Mouse (Mus musculus) neural tube, embryonic 15.5 days (tissue): ENCODE measurements around the gene Ttyh1. TPM values are rescaled to one million over a fixed set of nuclear protein-coding genes. Genes with fewer than 3 reads are reported as not detected.

Experiments used
- ATAC-seq: fragments of 200-750 bp; cut with Nextera tagmentation; 2 replicates; pipeline ENCODE4 v1.8.0; 2017; ENCODE audit warnings: mild to moderate bottlenecking, moderate TSS enrichment, moderate library complexity; ENCODE audit not compliant: low FRiP score
- H3K27ac ChIP-seq: fragments of 300-500 bp; sonication (generic); replicated peaks from 2 replicates; pipeline ENCODE4 v1.5.1; 2015; ENCODE audit warnings: mild to moderate bottlenecking, inconsistent platforms
- H3K27me3 ChIP-seq: fragments of 300-500 bp; sonication (generic); replicated peaks from 2 replicates; pipeline ENCODE4 v1.6.1; 2015; ENCODE audit warnings: inconsistent platforms
- H3K36me3 ChIP-seq: fragments of 300-500 bp; sonication (generic); 2 replicates; pipeline ENCODE4 v1.6.1; 2015; ENCODE audit warnings: inconsistent platforms
- H3K4me1 ChIP-seq: fragments of 300-500 bp; sonication (generic); 2 replicates; pipeline ENCODE4 v1.6.1; 2015; ENCODE audit warnings: inconsistent platforms
- H3K4me2 ChIP-seq: fragments of 300-500 bp; sonication (generic); 2 replicates; pipeline ENCODE4 v1.6.1; 2015; ENCODE audit warnings: inconsistent platforms, mild to moderate bottlenecking, moderate library complexity
- H3K4me3 ChIP-seq: fragments of 300-500 bp; sonication (generic); replicated peaks from 2 replicates; pipeline ENCODE4 v1.5.1; 2015; ENCODE audit warnings: mild to moderate bottlenecking, inconsistent platforms
- H3K9ac ChIP-seq: fragments of 300-500 bp; sonication (generic); replicated peaks from 2 replicates; pipeline ENCODE4 v1.6.1; 2015; ENCODE audit warnings: mild to moderate bottlenecking, inconsistent platforms
- H3K9me3 ChIP-seq: fragments of 300-500 bp; sonication (generic); replicated peaks from 2 replicates; pipeline ENCODE4 v1.6.1; 2016; ENCODE audit warnings: inconsistent platforms
- WGBS: fragments of 180-500 bp; shearing (Covaris S2); methylation state at CpG from one replicate; pipeline ENCODE4 v1.1.7; 2015; ENCODE audit warnings: mixed read lengths; 5-methylcytosine and 5-hydroxymethylcytosine counted together
- polyA plus RNA-seq: library from polyadenylated mRNA; unstranded; fragments of >200 nt; fragmentation: Nextera tagmentation; extraction: Ambion mirVana; gene quantifications from 2 replicates; pipeline ENCODE4 v1.2.1, GENCODE M21; 2015

The Ttyh1 gene
- polyA plus RNA-seq, 1 experiment from 2014 or later, result 155 TPM

GRCm38 (mm10) chr7:4091170-4091569 is 28.0 kb upstream of the Ttyh1 start:
- Histone ChIP-seq H3K27ac (no peak overlapping the region), H3K4me2 (no peak overlapping the region), H3K4me3 (no peak overlapping the region), H3K27me3 (no peaks in the 10 kb centered on the region), H3K36me3 (no peaks in the 10 kb centered on the region), H3K9ac (no peak overlapping the region), H3K4me1 (0 out of 2 replicates have a peak, but pooled peaks cover 3% of the 10 kb centered on the region), H3K9me3 (no peaks in the 10 kb centered on the region)
- no peak for ATAC-seq
- 48% methylated on average over 8 of the region's 8 CpGs for WGBS

DNA sequence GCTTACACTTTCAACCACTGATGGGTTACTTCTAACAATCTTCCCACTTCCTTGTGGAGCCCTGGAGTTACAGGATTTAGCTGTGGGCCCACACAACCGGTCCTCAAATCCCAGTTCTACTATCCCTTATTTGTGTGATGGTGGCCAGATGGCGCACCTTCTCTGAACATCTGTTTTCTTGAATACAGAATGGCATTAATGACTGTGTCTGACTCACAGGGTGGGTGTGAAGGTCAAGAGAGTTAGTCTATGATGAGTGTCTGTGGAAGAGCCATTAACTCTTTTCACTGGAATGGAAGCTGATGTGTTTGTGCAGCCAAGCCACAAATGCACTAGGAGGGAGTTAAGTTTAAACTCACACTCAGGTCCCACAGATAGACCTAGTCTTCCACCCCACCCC is 20.9 kb upstream of the Ttyh1 start:
- Histone ChIP-seq H3K4me3 (no peak overlapping the region), H3K9me3 (no peaks in the 10 kb centered on the region), H3K27ac (no peak overlapping the region), H3K9ac (no peak overlapping the region), H3K4me1 (no peaks in the 10 kb centered on the region), H3K36me3 (no peaks in the 10 kb centered on the region), H3K4me2 (no peak overlapping the region), H3K27me3 (no peaks in the 10 kb centered on the region)
- ATAC-seq, result no peak
- WGBS, result 70% methylated on average over 2 of the region's 2 CpGs

GRCm38 (mm10) chr7:4098832-4099231 is 20.4 kb upstream of the Ttyh1 start:
- H3K4me1 ChIP-seq, result no peaks in the 10 kb centered on the region
- H3K27ac ChIP-seq, result no peak overlapping the region
- no peaks in the 10 kb centered on the region for H3K36me3 ChIP-seq
- 91% methylated on average over 2 of the region's 2 CpGs for WGBS
- no peaks in the 10 kb centered on the region for H3K9me3 ChIP-seq
- no peak overlapping the region for H3K9ac ChIP-seq
- H3K4me3 ChIP-seq, result no peak overlapping the region
- no peaks in the 10 kb centered on the region for H3K27me3 ChIP-seq
- no peak for ATAC-seq
- H3K4me2 ChIP-seq, result no peak overlapping the region

- WGBS, result 90% methylated on average over 5 of the region's 5 CpGs
- H3K4me2 ChIP-seq, result no peak overlapping the region
Observed at GRCm38 (mm10) chr7:4101144-4101543, 18.1 kb upstream of the Ttyh1 start.

GRCm38 (mm10) chr7:4103411-4103810 is 15.8 kb upstream of the Ttyh1 start:
- H3K27me3 ChIP-seq, result no peaks in the 10 kb centered on the region
- no peak overlapping the region for H3K9ac ChIP-seq
- no peak overlapping the region for H3K4me2 ChIP-seq
- no peak overlapping the region for H3K4me3 ChIP-seq
- H3K36me3 ChIP-seq, result no peaks in the 10 kb centered on the region
- no peak for ATAC-seq
- no peak overlapping the region for H3K27ac ChIP-seq
- H3K4me1 ChIP-seq, result no peaks in the 10 kb centered on the region
- WGBS, result 12% methylated on average over 4 of the region's 4 CpGs
- no peaks in the 10 kb centered on the region for H3K9me3 ChIP-seq

More at GRCm38 (mm10) chr7:4101144-4101543, 18.1 kb upstream of the Ttyh1 start:
- no peak for ATAC-seq
- Histone ChIP-seq H3K27me3 (no peaks in the 10 kb centered on the region), H3K36me3 (no peaks in the 10 kb centered on the region), H3K4me3 (no peak overlapping the region), H3K9me3 (no peaks in the 10 kb centered on the region), H3K9ac (no peak overlapping the region), H3K4me1 (no peaks in the 10 kb centered on the region), H3K27ac (no peak overlapping the region)

- Histone ChIP-seq H3K4me2 (no peak overlapping the region), H3K9ac (no peak overlapping the region), H3K9me3 (no peaks in the 10 kb centered on the region), H3K27me3 (no peaks in the 10 kb centered on the region), H3K4me3 (no peak overlapping the region), H3K36me3 (no peaks in the 10 kb centered on the region), H3K27ac (no peak overlapping the region), H3K4me1 (no peaks in the 10 kb centered on the region)
- no peak for ATAC-seq
- WGBS, result 50% methylated on average over 3 of the region's 3 CpGs
Observed at GRCm38 (mm10) chr7:4111766-4112165, 7.4 kb upstream of the Ttyh1 start.

DNA sequence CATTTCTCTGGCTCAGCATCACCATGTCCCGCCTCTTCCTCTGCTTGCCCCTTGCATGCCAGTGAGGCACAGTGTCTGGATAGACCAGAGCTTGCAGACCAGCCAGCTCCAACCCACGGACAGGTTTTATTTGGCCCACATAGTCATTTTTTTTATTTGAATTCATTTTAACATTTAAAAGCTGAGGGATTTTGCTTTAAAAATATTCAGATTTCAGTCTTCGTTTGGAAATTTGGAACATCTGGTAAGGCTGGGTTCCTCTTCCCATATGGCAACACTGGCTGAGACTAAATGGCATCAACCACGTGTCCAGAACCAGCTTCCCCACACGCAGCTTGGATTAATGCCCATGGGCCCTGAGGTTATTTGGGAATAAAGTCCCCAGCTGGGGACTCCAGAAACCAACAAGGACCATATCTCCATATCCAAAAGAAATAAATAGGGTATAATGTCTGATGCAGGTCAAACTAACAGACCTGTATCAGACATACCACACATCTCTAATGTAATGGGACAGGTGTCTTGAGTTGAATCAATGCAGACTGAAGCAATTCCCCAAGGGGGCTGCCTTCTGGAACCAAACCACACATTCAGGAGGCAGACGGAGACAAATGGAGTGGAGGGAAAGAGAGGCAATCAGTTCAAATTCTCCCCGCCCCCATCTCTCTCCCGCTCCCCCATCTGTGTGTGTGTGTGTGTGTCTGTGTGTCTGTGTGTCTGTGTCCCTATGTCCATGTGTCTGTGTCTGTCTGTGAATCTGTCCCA is 2.0 kb upstream of the Ttyh1 start:
- Histone ChIP-seq H3K27ac (no peak overlapping the region), H3K9me3 (no peaks in the 10 kb centered on the region), H3K4me1 (peaks cover 24% of the 10 kb centered on the region), H3K4me2 (no peak overlapping the region), H3K9ac (no peak overlapping the region), H3K27me3 (no peaks in the 10 kb centered on the region), H3K4me3 (no peak overlapping the region), H3K36me3 (no peaks in the 10 kb centered on the region)
- no peak for ATAC-seq
- 56% methylated on average over 8 of the region's 8 CpGs for WGBS

DNA sequence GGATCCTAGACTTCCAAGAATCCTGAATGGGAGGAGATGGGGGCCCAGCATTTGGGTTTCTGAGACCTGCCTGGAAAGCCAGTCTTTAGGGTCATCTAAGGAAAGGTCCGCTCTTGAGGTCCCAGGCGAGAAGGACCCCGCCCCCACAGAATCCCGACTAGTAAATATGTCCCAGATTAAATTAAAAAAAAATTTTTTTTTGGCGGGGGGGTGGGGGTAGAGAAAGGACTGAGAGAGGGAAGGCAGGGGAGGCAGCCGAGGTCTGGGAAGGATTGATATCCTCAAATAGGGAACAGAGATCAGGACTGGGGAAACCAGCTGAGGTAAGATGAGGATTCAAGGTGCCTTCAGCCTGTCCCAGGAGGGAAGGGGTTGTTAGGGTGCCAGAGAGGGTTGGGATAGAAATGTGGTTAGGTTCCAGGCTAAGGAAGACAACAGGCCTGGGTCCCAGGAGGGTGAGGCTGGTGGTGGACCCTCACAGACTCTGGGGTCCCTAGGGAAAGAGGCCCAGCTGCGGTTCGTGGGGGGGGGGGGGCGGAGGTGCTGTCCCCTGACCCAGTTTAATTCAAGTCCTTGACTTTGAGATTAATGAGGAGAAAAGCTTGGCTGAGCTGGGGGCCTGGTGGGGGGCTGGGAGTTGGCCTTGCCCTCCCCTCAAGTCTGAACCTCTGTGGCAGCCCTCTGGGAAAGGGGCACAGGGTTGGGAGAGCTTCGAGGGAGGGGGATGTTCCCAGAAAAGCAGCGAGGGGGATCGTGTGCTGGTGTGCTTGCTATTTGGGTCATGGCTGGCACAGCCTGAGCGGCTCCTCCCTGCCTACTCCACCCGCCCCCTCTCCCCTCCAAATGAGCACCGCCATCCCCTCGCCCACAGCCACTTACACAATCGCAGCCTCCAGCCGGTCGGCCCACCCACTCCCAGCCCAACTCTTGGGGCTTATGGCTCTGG is 1.0 kb downstream of the Ttyh1 start:
- Histone ChIP-seq H3K9me3 (no peaks in the 10 kb centered on the region), H3K27ac (peak overlapping the region; percentile 88), H3K36me3 (no peaks in the 10 kb centered on the region), H3K4me3 (peak overlapping the region; percentile 58), H3K4me1 (peaks cover 51% of the 10 kb centered on the region), H3K4me2 (peak overlapping the region; percentile 66), H3K9ac (peak overlapping the region; percentile 68), H3K27me3 (no peaks in the 10 kb centered on the region)
- 6% methylated on average over 19 of the region's 19 CpGs for WGBS
- no peak for ATAC-seq

GRCm38 (mm10) chr7:4122076-4122768 is 3.0 kb downstream of the Ttyh1 start:
- no peak for ATAC-seq
- H3K4me2 ChIP-seq, result peak overlapping the region; percentile 66
- H3K4me1 ChIP-seq, result peaks cover 55% of the 10 kb centered on the region
- H3K27ac ChIP-seq, result peak overlapping the region; percentile 88
- no peaks in the 10 kb centered on the region for H3K9me3 ChIP-seq
- no peaks in the 10 kb centered on the region for H3K36me3 ChIP-seq
- H3K27me3 ChIP-seq, result no peaks in the 10 kb centered on the region
- 0 out of 2 replicates have a peak overlapping the region, but pooled peaks have one; percentile 26 for H3K9ac ChIP-seq
- WGBS, result 40% methylated on average over 11 of the region's 11 CpGs
- H3K4me3 ChIP-seq, result peak overlapping the region; percentile 10; the same call in 1 of the 2 replicates

- Histone ChIP-seq H3K9me3 (no peaks in the 10 kb centered on the region), H3K27me3 (no peaks in the 10 kb centered on the region), H3K4me2 (peak overlapping the region; percentile 66), H3K4me1 (peaks cover 55% of the 10 kb centered on the region), H3K27ac (peak overlapping the region; percentile 88), H3K9ac (no peak overlapping the region), H3K4me3 (peak overlapping the region; percentile 10; the same call in 1 of the 2 replicates), H3K36me3 (no peaks in the 10 kb centered on the region)
- WGBS, result 70% methylated on average over 10 of the region's 10 CpGs
- ATAC-seq, result no peak
Observed at GRCm38 (mm10) chr7:4122783-4123182, 3.6 kb downstream of the Ttyh1 start.

- 18% methylated on average over 1 of the region's 1 CpGs for WGBS
Observed at GRCm38 (mm10) chr7:4123732-4124131, 4.5 kb downstream of the Ttyh1 start.

More at GRCm38 (mm10) chr7:4123732-4124131, 4.5 kb downstream of the Ttyh1 start:
- H3K36me3 ChIP-seq, result 0 out of 2 replicates have a peak, but pooled peaks cover 4% of the 10 kb centered on the region
- no peaks in the 10 kb centered on the region for H3K27me3 ChIP-seq
- no peaks in the 10 kb centered on the region for H3K9me3 ChIP-seq
- ATAC-seq, result peak; percentile 70
- peaks cover 55% of the 10 kb centered on the region for H3K4me1 ChIP-seq
- H3K9ac ChIP-seq, result peak overlapping the region; percentile 31
- H3K4me2 ChIP-seq, result peak overlapping the region; percentile 66
- H3K27ac ChIP-seq, result peak overlapping the region; percentile 88
- H3K4me3 ChIP-seq, result peak overlapping the region; percentile 35
